Mouse (Mus musculus): Measurements from ENCODE around the gene Fcho1. TPM values are rescaled to one million over a fixed set of nuclear protein-coding genes. Genes with fewer than 3 reads are reported as not detected.
A peak's percentile ranks its signal among the peaks of the same experiment; 100 is the strongest.
"Not testable (repeated sequence)": the region's sequence is repeated elsewhere in the genome, so short reads cannot be mapped to it uniquely, and the experiment has no call there.

Fcho1 gene
- total RNA-seq, 2 experiments from 2014 or later: 156 to 193 TPM

DNA sequence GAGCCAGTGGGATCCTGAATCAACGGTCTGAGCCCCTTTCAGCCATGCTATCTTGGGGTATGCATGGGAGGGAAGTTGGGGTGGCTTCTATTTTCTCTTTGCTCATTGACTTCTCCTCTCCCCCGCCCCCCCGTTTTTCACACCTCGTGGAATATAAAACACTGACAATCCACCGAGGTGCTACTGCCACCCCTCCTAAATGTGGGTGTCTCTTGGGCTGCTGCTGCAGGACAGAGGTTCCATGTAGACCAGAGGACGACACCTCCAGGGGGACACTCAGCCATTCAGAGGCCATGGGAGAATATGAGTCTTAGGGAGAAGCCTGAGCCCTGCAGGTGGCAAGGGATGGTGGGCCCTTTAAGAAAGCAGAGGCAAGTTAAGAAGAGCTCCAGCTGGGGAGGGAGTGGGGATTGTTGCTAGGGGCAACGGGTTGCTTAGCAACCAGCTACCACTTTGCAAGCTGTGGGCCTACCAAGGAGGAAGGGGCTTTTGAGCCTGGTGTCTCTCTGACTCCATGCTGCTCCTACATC lies 5.5 kb downstream of the Fcho1 start:
- peak; percentile 79 to 80 for DNase-seq (ENCODE audit: low spot score in 2 of 2)
- intact Hi-C loops (cut with DNase I): loop anchor here (5.0 kb wide), 1 partner anchor 48 kb away; the partner anchor contains the start of gene Unc13a

DNA sequence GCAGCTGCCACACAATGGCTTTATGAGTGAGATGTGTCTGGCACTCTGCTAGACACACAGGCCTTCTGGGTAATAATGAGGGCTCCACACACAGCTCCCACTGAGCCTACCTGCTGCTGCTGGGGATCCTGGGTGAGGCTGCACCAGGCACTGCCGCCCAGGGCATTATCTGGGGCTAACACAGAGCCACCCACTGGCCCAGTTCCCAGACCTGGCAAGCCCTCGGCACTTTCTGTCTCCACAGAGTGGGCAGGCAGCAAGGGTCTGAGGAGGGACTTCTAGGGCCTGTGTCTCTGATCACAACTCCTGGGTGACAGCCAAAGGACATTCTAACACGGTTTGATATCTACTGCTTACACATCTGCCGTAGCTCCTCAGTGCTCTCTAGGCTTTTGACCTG lies 6.3 kb downstream of the Fcho1 start:
- DNase-seq (ENCODE audit: low spot score in 2 of 2): no peak
- intact Hi-C loops (cut with DNase I): no loop called here

DNA sequence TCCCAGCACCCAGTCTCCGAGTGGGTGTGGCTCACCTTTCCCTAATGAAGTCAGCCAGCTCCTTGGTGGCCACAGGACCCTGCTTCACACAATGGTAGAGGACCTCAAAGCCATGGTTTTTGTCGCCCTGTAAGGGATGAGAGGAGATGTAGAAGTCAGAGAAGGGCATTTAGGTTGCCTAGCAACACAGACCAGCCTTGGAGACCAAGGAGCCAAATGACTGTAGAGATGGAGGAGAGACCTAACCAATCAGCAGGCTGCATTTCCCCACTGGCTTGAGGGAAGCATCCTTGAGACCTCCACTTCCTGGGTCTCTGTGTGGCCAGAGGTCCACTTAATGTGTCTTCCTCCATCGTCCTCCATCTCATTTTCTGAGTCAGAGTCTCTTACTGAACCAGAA lies 7.3 kb downstream of the Fcho1 start:
- intact Hi-C loops (cut with DNase I): no loop called here
- DNase-seq (ENCODE audit: low spot score in 2 of 2): no peak

DNA sequence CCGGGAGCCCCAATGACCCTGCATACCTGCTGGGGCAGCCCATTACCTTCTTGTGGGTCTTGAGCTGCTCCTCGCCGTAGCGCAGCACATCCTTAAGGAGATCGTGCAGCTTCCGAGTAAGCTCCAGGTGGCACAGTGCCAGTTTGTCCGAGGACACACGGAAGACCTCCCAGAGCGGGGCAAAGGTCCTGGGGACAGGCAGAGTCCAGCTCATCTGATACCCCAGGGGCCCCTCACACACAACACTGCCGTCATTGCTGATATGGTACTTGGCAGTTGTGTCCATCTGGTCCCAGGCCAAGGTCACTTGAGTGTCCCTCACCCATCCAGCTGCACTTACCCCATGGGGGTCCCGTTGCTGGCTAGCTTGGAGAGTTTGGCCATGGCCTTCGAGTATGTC lies 8.4 kb downstream of the Fcho1 start:
- intact Hi-C loops (cut with DNase I): no loop called here
- DNase-seq (ENCODE audit: low spot score in 2 of 2): no peak

DNA sequence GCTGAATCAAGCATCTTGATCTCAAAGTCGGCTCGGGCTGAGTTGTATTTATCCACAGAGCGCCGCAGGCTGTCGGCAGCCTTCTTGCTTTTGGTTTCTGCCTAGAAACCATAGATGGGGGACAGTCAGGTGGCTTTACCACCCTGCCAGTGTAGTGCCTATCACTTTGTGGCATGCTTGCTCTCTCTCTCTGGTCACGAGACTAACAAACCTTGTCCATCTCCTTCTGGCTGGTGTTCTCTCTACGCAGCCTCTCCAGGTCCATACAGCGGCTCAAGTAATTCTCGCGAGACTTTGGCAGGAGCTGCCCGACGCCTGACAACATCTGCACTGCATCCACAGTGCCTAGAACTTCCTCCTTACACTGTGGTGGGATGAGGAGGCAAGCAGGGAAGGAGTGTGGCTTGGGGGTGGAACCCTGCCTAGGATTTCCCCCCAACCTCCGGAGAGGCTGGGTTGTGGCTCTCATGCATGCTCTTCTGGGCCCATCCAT lies 8.9 kb downstream of the Fcho1 start:
- DNase-seq (ENCODE audit: low spot score in 2 of 2): no peak
- intact Hi-C loops (cut with DNase I): no loop called here

DNA sequence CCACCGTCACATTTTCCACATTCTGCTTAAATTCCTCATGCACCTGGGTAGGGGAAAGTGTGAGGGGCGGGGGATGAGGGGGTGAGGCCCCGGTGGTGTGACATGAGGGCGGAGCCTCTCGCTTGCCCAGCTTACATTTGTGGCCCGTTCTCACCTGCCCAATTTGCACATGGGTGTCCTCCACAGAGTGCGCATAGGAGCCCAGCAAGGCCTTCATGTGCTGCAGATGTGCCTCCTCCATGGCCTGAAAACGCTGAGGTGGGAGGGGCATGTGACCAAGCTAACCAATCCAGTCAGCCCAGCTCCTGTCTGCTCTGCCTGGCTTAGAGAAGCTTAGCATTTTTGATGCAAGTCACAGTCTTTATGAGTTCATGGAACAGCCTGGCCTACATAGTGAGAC lies 10.0 kb downstream of the Fcho1 start:
- DNase-seq (ENCODE audit: low spot score in 2 of 2): no peak
- intact Hi-C loops (cut with DNase I): no loop called here

DNA sequence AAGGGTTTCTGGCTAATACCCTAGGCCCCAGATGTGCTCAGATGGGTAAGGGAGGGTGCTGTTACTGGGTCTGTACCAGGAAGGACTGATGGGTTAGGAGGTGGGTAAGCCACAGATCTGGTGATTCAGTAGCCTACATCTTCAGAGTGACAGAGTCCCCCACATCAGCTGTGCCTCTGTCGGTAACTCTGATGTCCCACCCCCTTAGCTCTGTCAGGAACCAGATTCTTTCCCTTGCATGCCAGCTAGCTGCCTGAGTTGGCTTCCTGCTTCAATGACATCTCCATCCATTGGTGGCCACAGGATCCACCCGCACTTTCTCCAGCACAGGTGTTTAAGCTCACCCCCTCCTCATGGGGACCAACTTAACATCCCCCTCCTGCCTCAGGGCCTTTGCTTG lies 13.9 kb downstream of the Fcho1 start:
- no peak for DNase-seq (ENCODE audit: low spot score in 2 of 2)
- intact Hi-C loops (cut with DNase I): no loop called here

DNA sequence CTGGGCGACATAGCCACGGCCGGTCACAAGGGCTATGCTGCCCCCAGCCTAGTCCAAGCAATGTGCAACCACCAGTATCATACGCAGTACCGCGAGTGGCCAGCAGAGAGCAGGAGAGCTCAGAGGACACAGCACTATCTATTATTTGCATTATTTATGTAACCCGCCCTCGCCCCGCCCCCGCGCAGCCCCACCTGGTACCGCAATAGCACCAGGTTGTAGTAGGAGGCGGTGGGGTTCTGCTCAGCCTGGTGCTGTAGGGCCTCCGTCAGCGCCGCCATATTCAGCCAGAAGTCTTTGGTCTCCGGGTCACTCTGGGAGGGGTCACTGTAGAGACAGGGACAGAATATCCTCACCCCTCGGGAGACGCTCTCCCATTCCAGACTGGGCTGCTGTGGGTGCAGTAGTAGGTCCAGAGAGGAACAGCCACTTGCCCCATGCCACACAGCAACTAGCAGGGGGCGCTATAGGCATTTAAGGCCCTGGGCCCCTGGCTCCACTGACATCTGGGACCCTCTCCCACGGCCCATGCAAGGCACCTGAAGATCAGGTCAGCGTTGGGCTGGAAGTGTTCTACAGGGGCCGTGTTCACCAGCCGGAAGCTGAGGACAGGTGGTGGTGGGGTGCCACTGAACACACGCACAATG lies 15.6 kb downstream of the Fcho1 start:
- peak; percentile 76 to 84 for DNase-seq (ENCODE audit: low spot score in 2 of 2)
- intact Hi-C loops (cut with DNase I): loop anchor here (2.0 kb wide), 1 partner anchor 21 kb away; no protein-coding TSS in a partner anchor

DNA sequence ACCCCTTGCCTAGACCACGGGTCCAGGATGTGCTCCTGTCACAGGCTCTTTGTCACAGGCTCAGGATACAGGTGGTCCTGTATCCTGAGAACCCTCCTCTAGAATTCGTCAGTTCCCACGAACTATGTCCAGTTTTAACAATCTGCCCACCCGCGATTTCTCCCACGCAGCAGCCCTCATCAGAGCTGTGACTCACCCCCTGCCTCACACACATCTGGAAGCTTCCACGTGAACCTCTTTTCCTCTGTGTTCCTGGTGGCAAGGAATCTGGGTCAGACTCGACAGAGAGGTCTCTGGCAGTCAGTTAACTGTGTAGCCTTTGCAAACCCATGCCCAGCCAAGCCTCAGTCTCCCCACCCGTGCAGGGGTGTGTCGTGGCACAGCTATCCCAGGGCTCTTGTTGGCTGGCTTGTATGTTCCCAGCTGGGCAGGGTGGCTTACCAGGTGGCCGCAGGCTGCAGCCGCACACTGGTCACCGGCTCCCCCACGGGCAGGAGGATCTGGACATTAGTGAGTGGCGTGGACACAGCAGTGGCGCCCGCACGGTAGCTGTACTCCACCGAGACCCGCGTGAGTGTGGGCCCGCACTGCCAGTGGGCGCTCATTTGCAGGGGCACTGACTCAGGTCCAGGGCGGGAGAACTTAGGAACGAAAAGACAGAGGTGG lies 16.2 kb downstream of the Fcho1 start:
- DNase-seq (ENCODE audit: low spot score in 2 of 2): no peak
- intact Hi-C loops (cut with DNase I): loop anchor here (2.0 kb wide), 1 partner anchor 22 kb away; no protein-coding TSS in a partner anchor

DNA sequence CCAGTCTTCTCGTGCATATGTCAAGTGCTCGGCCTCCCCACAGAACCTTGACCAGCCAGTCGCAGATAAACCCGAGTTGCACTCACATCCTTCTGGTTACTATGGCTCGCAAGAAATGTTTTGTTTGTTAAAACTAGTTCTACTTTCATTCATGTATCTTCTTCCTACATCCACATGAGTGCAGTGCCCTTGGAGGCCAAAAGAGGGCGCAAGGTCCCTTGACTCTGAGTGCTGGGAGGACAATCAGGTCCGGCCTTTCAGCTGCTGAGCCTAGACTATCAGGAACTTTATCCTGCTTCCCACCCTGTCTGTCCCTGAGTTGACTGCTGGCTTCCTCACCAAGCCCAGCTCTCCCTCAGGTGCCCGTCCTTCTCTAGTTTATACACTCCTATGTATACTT lies 17.6 kb downstream of the Fcho1 start:
- intact Hi-C loops (cut with DNase I): loop anchor here (2.0 kb wide), 1 partner anchor 23 kb away; no protein-coding TSS in a partner anchor
- DNase-seq (ENCODE audit: low spot score in 2 of 2): no peak

DNA sequence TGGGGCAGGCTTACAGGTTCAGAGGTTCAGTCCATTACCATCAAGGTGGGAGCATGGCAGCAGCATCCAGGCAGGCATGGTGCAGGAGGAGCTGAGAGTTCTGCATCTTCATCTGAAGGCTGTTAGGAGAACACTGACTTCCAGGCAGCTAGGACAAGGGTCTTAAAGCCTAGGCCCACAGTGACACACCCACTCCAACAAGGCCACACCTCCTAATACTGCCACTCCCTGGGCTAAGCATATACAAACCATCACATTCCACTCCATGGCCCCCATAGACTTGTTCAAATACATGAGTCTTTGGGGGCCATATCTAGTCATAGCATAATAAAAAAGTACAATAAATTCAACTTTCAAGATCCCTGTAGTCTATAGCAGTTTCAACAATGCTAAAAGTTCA lies 22.1 kb downstream of the Fcho1 start:
- intact Hi-C loops (cut with DNase I); DNase-seq (ENCODE audit: low spot score in 2 of 2): not testable (repeated sequence)

DNA sequence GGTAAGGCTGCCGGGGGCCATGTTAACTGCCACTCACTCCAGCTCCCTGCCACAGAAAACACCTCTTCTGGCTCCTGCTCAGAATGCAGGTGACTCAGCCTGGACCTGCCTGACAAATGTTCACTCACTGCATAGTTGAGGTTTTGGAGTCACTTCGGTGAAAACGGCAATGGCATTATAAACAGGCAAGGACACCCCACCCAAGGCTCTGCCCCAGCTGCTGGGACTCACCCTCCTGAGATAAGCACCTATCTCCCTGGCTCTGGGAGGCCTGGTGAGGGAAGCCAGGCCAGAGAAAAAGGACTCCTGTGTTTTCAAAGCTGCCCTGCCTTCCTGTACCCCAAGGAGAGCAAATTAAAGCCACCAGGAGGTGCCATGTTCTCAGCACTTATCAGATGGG lies 22.6 kb downstream of the Fcho1 start:
- intact Hi-C loops (cut with DNase I): no loop called here

DNA sequence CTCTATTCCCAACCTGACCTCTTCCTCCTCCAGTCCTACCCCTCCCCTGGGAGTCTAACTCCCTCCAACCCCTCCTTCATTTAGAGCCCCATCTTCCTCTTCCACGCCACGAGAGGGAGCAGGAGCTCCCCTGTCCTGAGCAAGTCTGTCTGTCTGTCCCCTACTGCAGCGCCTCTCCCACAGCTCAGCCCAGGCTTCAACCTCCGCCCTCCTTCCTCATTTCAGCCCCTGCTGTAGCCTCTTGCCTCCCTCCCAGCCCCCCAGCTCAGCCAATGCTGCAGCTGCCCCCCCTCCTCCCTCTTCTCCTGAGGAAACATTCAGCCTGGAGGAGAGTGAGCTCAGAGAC lies 23.5 kb downstream of the Fcho1 start:
- DNase-seq (ENCODE audit: low spot score in 2 of 2): no peak
- intact Hi-C loops (cut with DNase I): no loop called here

More for the DNA sequence above, 22.6 kb downstream of the Fcho1 start:
- DNase-seq (ENCODE audit: low spot score in 2 of 2): no peak

DNA sequence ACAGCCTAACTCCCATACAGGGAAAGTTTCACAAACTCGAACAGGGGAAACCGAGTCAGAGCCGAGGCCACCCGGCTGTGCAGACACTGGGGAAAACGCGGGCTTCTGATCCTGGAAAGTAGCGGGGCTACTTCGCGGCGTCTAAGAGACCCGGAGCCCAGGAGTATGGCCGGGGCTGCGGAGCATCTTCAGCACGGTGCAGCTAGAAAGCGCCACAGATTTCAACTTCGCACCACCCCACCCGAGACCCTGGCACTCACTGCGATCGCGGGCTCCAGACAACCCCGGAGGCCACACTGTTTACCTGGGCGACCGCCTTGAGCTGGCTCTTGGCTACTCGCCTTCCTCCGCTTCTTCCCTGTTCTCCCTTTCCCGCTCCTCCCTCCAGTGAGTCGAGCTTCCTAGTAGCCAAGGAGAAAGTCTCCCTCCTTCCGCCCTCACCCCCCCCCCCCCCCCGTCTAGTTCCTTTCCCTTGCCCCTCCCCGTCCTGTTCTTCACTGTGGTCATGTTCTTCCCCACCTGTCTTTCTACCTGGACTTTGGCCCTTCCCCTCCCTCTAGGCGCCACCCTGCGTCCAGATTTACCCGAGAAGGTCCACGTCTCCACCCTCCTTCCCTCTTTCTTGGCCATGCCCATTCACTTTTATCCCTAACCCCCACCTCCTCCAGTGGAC lies 24.0 kb downstream of the Fcho1 start, which contains the start of gene B3gnt3:
Gene B3gnt3 (minus strand): TSS at position 376 of the 673 bp plus-strand sequence.
- intact Hi-C loops (cut with DNase I): no loop called here
- no peak for DNase-seq (ENCODE audit: low spot score in 2 of 2)

DNA sequence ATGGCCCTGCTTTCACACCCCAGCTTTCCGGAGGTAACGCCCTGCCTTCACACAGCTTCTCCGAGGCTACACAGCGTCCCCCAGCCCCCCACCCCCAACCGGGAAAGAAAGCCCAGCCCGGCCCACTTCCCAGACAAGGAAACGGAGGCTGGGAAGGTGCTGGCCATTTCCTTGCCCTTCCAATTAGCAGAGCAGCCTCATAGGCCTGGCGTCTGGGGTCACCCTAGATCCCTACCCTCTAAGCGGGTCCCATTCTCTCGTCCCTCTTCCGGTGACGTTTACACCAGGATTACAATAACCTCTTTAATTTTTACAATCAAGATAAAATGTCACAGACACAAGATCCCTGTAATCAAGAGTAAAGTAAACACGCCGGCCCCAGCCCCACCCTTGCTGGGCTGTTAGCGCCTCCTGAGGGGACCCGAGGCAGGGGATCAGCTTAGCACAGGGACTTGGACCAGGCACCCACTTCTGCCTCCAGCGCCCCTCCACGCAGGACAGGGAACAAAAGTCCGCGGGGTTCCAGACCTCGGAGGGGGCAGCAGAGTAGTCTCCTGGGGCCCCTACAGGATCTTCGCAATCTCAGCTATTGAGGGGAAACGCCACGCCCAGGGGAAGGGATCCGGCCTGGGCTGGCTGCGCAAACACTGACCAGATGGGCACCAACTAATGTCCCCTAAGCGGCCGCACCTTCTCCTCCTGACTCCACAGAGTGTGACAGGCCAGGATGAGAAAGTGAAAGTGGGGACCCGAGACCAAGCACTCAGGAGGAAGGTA lies 24.8 kb downstream of the Fcho1 start:
- intact Hi-C loops (cut with DNase I): no loop called here
- DNase-seq (ENCODE audit: low spot score in 2 of 2): no peak

DNA sequence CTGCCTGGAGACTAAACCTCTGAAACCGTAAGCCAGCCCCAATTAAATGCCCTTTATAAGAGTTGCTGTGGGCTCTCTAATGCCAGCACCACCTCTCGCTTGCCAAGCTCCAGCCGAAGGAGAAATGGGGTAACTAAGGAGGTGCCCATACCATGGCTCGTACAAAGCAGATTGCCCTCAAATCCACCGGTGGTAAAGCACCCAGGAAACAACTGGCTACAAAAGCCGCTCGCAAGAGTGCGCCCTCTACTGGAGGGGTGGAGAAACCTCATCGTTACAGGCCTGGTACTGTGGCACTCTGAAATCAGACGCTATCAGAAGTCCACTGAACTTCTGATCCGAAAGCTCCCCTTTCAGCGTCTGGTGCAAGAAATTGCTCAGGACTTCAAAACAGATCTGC lies 30.1 kb downstream of the Fcho1 start:
- DNase-seq (ENCODE audit: low spot score in 2 of 2); intact Hi-C loops (cut with DNase I): not testable (repeated sequence)

DNA sequence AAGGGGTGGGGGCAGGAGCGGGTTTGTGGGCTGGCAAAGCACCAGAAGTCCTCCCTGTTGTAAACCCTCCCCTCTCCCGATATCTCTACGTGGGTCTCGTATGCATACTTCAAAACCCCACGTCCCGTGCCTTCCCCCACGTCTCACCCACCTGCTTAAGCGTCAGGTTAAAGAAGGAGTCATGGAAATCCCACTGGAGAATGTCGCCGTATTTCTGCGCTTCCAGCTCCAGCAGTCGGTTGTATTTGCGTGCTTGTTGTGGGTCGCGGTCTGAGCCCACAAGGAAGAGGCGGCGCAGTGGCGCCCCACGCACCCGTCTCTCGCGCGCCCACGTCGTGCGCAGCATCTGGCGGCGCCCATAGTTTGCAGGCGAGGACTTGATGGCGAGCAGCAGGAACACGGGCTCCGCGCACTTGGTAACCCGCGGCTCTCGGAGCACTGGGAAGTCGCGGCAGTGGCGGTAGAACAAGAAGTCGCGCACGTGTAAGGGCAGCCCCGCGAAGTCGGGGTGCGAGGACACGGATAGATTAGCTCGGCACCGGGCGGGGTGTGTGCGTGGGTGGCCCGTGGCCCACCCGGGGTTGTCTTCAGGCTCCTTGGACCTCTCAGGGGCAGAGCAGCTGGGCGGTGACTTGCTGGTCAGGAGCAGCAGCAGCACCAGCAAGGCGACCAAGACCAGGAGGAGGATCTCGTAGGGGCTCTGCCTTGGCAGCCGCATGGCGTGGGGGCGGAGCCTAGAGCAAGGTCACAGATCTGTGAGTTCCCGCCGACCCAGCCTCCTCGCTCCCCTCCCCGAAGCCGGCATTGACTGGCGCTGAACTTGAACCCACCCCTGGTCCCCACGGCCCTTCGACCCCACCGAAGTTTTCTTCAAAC lies 32.1 kb downstream of the Fcho1 start:
- intact Hi-C loops (cut with DNase I): no loop called here
- DNase-seq (ENCODE audit: low spot score in 2 of 2): no peak

DNA sequence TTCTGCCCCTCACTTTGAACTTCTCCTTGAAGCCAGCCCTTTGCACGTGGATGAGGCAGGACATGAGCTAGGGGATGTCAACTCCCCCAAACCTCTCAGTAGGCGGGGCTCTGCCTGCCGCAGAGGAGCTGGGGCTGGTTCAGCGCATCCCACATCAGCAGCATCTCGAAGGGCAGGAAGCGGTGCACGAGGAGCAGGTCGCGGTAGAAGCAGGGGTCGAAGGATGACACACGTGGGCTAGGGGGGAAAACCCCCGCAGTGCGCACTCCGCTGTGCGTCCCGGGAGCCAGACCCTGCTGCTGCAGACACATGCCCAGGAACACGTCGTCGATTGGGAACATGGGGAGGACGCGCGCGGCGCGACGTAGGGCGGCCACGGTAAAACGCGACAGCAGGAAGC lies 33.0 kb downstream of the Fcho1 start:
- intact Hi-C loops (cut with DNase I): no loop called here

DNA sequence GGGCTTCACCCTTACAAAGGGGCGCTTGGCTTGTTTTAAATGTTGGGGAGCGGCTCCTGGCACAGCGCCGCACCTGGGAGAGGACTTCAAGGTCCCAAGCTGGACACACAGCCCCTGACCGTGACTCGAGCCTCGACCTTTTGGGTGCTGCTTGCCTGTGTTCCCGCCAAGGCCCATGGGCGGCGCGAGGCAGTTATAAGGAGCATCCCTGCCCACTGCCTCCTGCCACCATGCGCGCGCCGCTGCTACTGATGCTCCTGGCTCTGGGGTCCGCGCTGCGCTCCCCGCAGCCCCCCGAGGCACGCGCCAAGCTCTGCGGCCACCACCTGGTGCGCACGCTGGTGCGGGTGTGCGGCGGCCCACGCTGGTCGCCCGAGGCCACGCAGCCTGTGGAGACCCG lies 36.5 kb downstream of the Fcho1 start, which contains the start of gene Insl3:
Gene Insl3 (plus strand): TSS at position 187 of the 400 bp plus-strand sequence.
- intact Hi-C loops (cut with DNase I): no loop called here
- no peak for DNase-seq (ENCODE audit: low spot score in 2 of 2)

More for the DNA sequence above, 33.0 kb downstream of the Fcho1 start:
- no peak for DNase-seq (ENCODE audit: low spot score in 2 of 2)
